Mouse (Mus musculus) midbrain, embryonic 11.5 days (tissue): ENCODE results near the gene Anapc5. TPM values are rescaled to one million over a fixed set of nuclear protein-coding genes. Genes with fewer than 3 reads are reported as not detected.
A peak's percentile ranks its signal among the peaks of the same experiment; 100 is the strongest.

Experiments
- ATAC-seq: fragments of 200-750 bp; cut with Nextera tagmentation; 2 replicates; pipeline ENCODE4 v1.8.0; 2017; ENCODE audit warnings: moderate TSS enrichment, moderate library complexity; ENCODE audit not compliant: low FRiP score
- DNase-seq: peaks from one replicate; pipeline ENCODE4 v3.0.0; 2015; ENCODE audit warnings: low spot score; ENCODE audit errors: missing footprints
- H3K27ac ChIP-seq: fragments of 300-500 bp; sonication (generic); 2 replicates; pipeline ENCODE4 v1.5.1; 2014; ENCODE audit warnings: low read depth, low read length
- H3K27me3 ChIP-seq: fragments of 300-500 bp; sonication (generic); 2 replicates; pipeline ENCODE4 v1.6.1; 2014; ENCODE audit warnings: mild to moderate bottlenecking, low read length, moderate library complexity, mixed read lengths; ENCODE audit not compliant: control insufficient read depth, insufficient read depth
- H3K36me3 ChIP-seq: fragments of 300-500 bp; sonication (generic); 2 replicates; pipeline ENCODE4 v1.6.1; 2014; ENCODE audit warnings: mild to moderate bottlenecking, low read length, moderate library complexity, mixed read lengths; ENCODE audit not compliant: control insufficient read depth, insufficient read depth
- H3K4me1 ChIP-seq: fragments of 300-500 bp; sonication (generic); 2 replicates; pipeline ENCODE4 v1.6.1; 2014; ENCODE audit warnings: low read length; ENCODE audit not compliant: control insufficient read depth, insufficient read depth
- H3K4me2 ChIP-seq: fragments of 300-500 bp; sonication (generic); 2 replicates; pipeline ENCODE4 v1.6.1; 2014; ENCODE audit warnings: mild to moderate bottlenecking, moderate library complexity
- H3K4me3 ChIP-seq: fragments of 300-500 bp; sonication (generic); 2 replicates; pipeline ENCODE4 v1.5.1; 2014; ENCODE audit warnings: low read depth, low read length
- H3K9ac ChIP-seq: fragments of 300-500 bp; sonication (generic); 2 replicates; pipeline ENCODE4 v1.6.1; 2014; ENCODE audit warnings: low read length
- H3K9me3 ChIP-seq: fragments of 300-500 bp; sonication (generic); 2 replicates; pipeline ENCODE4 v1.6.1; 2016; ENCODE audit warnings: low read length; ENCODE audit not compliant: control insufficient read depth
- WGBS: fragments of 180-500 bp; shearing (Covaris S2); extraction: QIAGEN DNeasy Blood & Tissue Kit; methylation state at CpG from one replicate; pipeline ENCODE4 v1.1.7; 2014; 5-methylcytosine and 5-hydroxymethylcytosine counted together
- polyA plus RNA-seq: library from polyadenylated mRNA; unstranded; fragments of >200 nt; fragmentation: Nextera tagmentation; extraction: Ambion mirVana; gene quantifications from 2 replicates; pipeline ENCODE4 v1.2.1, GENCODE M21; 2014

The Anapc5 gene
- polyA plus RNA-seq, 1 experiment from 2014 or later = 497 TPM

- Histone ChIP-seq H3K4me1 (no peaks in the 10 kb centered on the region), H3K4me3 (no peak overlapping the region), H3K27ac (no peak overlapping the region), H3K4me2 (no peak overlapping the region), H3K36me3 (0 out of 2 replicates have a peak, but pooled peaks cover 3% of the 10 kb centered on the region), H3K27me3 (no peaks in the 10 kb centered on the region), H3K9ac (no peak overlapping the region), H3K9me3 (no peaks in the 10 kb centered on the region)
- ATAC-seq (no peak), DNase-seq (no peak)
- 83% methylated on average over 29 of the region's 29 CpGs for WGBS
These were observed 57.7 kb downstream of the Anapc5 start for GRCm38 (mm10) chr5:122763271-122764031.

DNA sequence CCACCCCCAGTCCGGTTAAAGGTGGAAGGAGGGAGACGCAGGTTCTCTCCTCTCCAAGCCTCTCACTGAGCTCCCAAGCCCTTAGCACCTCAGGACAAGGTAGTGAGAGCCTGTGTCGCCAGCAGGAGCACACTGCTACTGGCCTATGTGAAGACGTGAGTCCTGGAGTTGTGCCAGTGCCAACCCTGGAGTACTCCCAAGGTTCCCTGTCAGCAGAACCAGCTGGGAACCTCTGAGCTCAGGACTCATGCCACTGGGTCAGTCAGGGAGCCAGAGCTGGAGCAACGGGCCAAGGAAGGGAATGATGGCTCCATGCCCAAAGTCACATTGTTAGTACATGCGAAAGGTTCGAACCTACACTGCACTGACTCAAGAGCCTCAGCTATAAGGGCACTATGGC is 64.5 kb downstream of the Anapc5 start:
- H3K4me1 ChIP-seq = no peaks in the 10 kb centered on the region
- H3K27ac ChIP-seq = no peak overlapping the region
- H3K4me2 ChIP-seq = no peak overlapping the region
- no peak for ATAC-seq
- DNase-seq = peak; percentile 81
- no peak overlapping the region for H3K4me3 ChIP-seq
- H3K36me3 ChIP-seq = peaks cover 8% of the 10 kb centered on the region; the same call in 1 of the 2 replicates
- H3K27me3 ChIP-seq = no peaks in the 10 kb centered on the region
- H3K9me3 ChIP-seq = no peaks in the 10 kb centered on the region
- WGBS = 90% methylated on average over 7 of the region's 7 CpGs
- no peak overlapping the region for H3K9ac ChIP-seq

- no peaks in the 10 kb centered on the region for H3K9me3 ChIP-seq
- H3K4me2 ChIP-seq = no peak overlapping the region
- H3K36me3 ChIP-seq = peaks cover 8% of the 10 kb centered on the region; the same call in 1 of the 2 replicates
- H3K27me3 ChIP-seq = no peaks in the 10 kb centered on the region
- DNase-seq (no peak), ATAC-seq (no peak)
- H3K27ac ChIP-seq = no peak overlapping the region
- 54% methylated on average over 6 of the region's 6 CpGs for WGBS
- no peak overlapping the region for H3K9ac ChIP-seq
- no peak overlapping the region for H3K4me3 ChIP-seq
- no peaks in the 10 kb centered on the region for H3K4me1 ChIP-seq
These were observed 65.0 kb downstream of the Anapc5 start for GRCm38 (mm10) chr5:122756144-122756543.

GRCm38 (mm10) chr5:122755620-122756019 is 65.5 kb downstream of the Anapc5 start:
- WGBS = 93% methylated on average over 4 of the region's 4 CpGs
- no peaks in the 10 kb centered on the region for H3K4me1 ChIP-seq
- no peak overlapping the region for H3K9ac ChIP-seq
- H3K9me3 ChIP-seq = no peaks in the 10 kb centered on the region
- H3K4me2 ChIP-seq = no peak overlapping the region
- no peak for ATAC-seq
- no peak overlapping the region for H3K4me3 ChIP-seq
- peak; percentile 53 for DNase-seq
- H3K27ac ChIP-seq = no peak overlapping the region
- H3K36me3 ChIP-seq = peaks cover 8% of the 10 kb centered on the region; the same call in 1 of the 2 replicates
- H3K27me3 ChIP-seq = no peaks in the 10 kb centered on the region

DNA sequence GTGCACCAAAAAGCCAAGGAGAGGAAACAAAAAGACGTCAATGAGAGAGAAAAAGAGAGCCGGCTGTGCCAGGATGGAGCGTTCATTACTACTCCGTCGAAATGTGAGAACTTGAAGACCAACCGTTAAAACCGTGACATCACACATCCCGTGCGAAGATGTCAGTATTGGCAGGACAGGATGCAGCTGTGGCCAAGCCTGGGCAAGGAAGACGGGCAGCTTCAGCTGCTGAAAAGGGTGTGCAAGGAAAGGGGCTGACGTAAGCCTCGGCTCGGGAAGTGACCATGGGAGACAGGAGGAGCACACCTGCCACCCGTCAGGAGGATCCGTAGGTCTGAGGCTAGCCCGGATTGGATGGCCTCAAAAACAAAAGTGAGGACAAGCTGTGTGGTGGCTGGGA is 66.7 kb downstream of the Anapc5 start:
- Histone ChIP-seq H3K4me1 (no peaks in the 10 kb centered on the region), H3K36me3 (peaks cover 8% of the 10 kb centered on the region; the same call in 1 of the 2 replicates), H3K9ac (no peak overlapping the region), H3K27ac (no peak overlapping the region), H3K4me2 (no peak overlapping the region), H3K9me3 (no peaks in the 10 kb centered on the region), H3K4me3 (no peak overlapping the region), H3K27me3 (no peaks in the 10 kb centered on the region)
- 95% methylated on average over 16 of the region's 16 CpGs for WGBS
- ATAC-seq (no peak), DNase-seq (no peak)

DNA sequence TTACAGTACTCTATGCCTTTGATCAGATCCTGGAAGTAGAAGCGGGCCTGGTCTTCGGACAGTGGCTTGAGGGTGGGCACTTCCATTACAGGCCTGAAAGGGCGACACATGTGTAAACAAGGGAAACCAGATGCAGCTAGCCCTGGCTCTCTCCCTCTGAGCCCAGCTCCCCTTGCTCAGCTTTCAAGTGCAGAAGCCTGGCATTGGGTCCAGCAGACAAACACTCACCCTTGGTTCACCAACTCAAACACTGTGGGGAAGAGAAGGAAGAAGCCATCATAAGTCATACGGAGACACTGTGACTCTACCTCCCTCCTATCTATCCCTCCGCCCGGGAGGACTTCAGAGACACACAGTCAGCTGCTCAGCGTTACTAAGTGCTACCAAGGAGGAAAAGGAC is 73.2 kb downstream of the Anapc5 start:
- Histone ChIP-seq H3K9ac (no peak overlapping the region), H3K9me3 (no peaks in the 10 kb centered on the region), H3K27ac (no peak overlapping the region), H3K36me3 (peaks cover 6% of the 10 kb centered on the region; the same call in 1 of the 2 replicates), H3K4me3 (no peak overlapping the region), H3K27me3 (no peaks in the 10 kb centered on the region), H3K4me1 (no peaks in the 10 kb centered on the region), H3K4me2 (no peak overlapping the region)
- WGBS = 88% methylated on average over 7 of the region's 7 CpGs
- ATAC-seq = no peak
- DNase-seq = peak; percentile 72

- peaks cover 6% of the 10 kb centered on the region; the same call in 1 of the 2 replicates for H3K36me3 ChIP-seq
- no peak for DNase-seq
- no peaks in the 10 kb centered on the region for H3K27me3 ChIP-seq
- no peak overlapping the region for H3K9ac ChIP-seq
- no peak for ATAC-seq
- H3K27ac ChIP-seq = no peak overlapping the region
- no peaks in the 10 kb centered on the region for H3K9me3 ChIP-seq
- no peaks in the 10 kb centered on the region for H3K4me1 ChIP-seq
- no peak overlapping the region for H3K4me2 ChIP-seq
- H3K4me3 ChIP-seq = no peak overlapping the region
- WGBS = 82% methylated on average over 13 of the region's 13 CpGs
These were observed 77.2 kb downstream of the Anapc5 start for GRCm38 (mm10) chr5:122743880-122744422.

Other genes with a start within 250 kb of the Anapc5 start
- 48.5 and 50.5 TPM in 2 replicates for gene Ift81, start 206.8 kb downstream of the Anapc5 start, polyA plus RNA-seq
- 0.63 and 0.92 TPM in 2 replicates for gene P2rx7, start 177.4 kb downstream of the Anapc5 start, polyA plus RNA-seq
- gene P2rx4, start 113.8 kb downstream of the Anapc5 start, polyA plus RNA-seq = 6.8 and 7.7 TPM in 2 replicates
- gene Camkk2, start 41.9 kb downstream of the Anapc5 start, polyA plus RNA-seq = 18.5 and 18.6 TPM in 2 replicates
- 54.9 and 65.9 TPM in 2 replicates for gene Rnf34, start 28.7 kb upstream of the Anapc5 start, polyA plus RNA-seq
- gene Kdm2b, start 168.5 kb upstream of the Anapc5 start, polyA plus RNA-seq = 62.4 and 62.8 TPM in 2 replicates
- gene Orai1, start 193.7 kb upstream of the Anapc5 start, polyA plus RNA-seq = 8.2 and 10.5 TPM in 2 replicates
- gene Morn3, start 225.7 kb upstream of the Anapc5 start, polyA plus RNA-seq = not detected in 2 replicates
- 7.6 and 7.9 TPM in 2 replicates for gene Tmem120b, start 247.1 kb upstream of the Anapc5 start, polyA plus RNA-seq